13 mouse cellular contexts compared by ENCODE assay signal in genomic region chr5:75578141-75578540, GRCm38 (mm10). TPM values are rescaled to one million over a fixed set of nuclear protein-coding genes. Genes with fewer than 3 reads are reported as not detected.
DNase-seq lines count a peak whose midpoint lies in the region; ATAC-seq and TF ChIP-seq lines count a peak whose summit lies in the region.
"Had no signal": no experiment of that assay in that cellular context is flagged by ENCODE, and none has a peak within 500 bp of the region (broad histone marks: within the 10 kb centered on the region; RNA-seq: fewer than 3 reads in every experiment).

No protein-coding gene starts in this region.

- H3K9me3 ChIP-seq in kidney, postnatal 0 days (replicated peaks; ENCODE audit: low read length) = no peaks in the 10 kb centered on the region
- H3K9me3 ChIP-seq in hindbrain, embryonic 15.5 days = no peaks in the 10 kb centered on the region
- H3K9me3 ChIP-seq in liver, embryonic 15.5 days (replicated peaks) = no peaks in the 10 kb centered on the region
- H3K9me3 ChIP-seq in midbrain, embryonic 16.5 days (replicated peaks; ENCODE audit: control insufficient read depth, low read length, poor library complexity, severe bottlenecking) = no peaks in the 10 kb centered on the region
- H3K9me3 ChIP-seq: embryonic facial prominence, embryonic 15.5 days had no signal

- no peak overlapping the region for H3K27ac ChIP-seq in kidney, postnatal 0 days
- no peak overlapping the region for H3K27ac ChIP-seq in hindbrain, embryonic 15.5 days (replicated peaks)
- H3K27ac ChIP-seq in liver, embryonic 15.5 days (replicated peaks) = no peak overlapping the region; the same call in 1 of the 2 replicates
- H3K27ac ChIP-seq in midbrain, embryonic 16.5 days (ENCODE audit: low read length) = no peak overlapping the region
- H3K27ac ChIP-seq: embryonic facial prominence, embryonic 15.5 days; gastrocnemius, adult 2 months; left cerebral cortex, adult 2 months; macrophage had no signal

- H3K27me3 ChIP-seq in kidney, postnatal 0 days (ENCODE audit: insufficient read depth, low read length) = no peaks in the 10 kb centered on the region
- H3K27me3 ChIP-seq in hindbrain, embryonic 15.5 days = no peaks in the 10 kb centered on the region
- H3K27me3 ChIP-seq in liver, embryonic 15.5 days = peaks cover 41% of the 10 kb centered on the region
- H3K27me3 ChIP-seq in midbrain, embryonic 16.5 days (ENCODE audit: control insufficient read depth, insufficient read depth, low read depth, low read length) = no peaks in the 10 kb centered on the region; the same call in 1 of the 2 replicates

- H3K36me3 ChIP-seq in kidney, postnatal 0 days (ENCODE audit: insufficient read depth, low read length) = no peaks in the 10 kb centered on the region
- no peaks in the 10 kb centered on the region for H3K36me3 ChIP-seq in hindbrain, embryonic 15.5 days
- H3K36me3 ChIP-seq in liver, embryonic 15.5 days (replicated peaks) = no peaks in the 10 kb centered on the region
- H3K36me3 ChIP-seq in midbrain, embryonic 16.5 days (ENCODE audit: control insufficient read depth, insufficient read depth, low read length) = no peaks in the 10 kb centered on the region
- H3K36me3 ChIP-seq: embryonic facial prominence, embryonic 15.5 days had no signal

- no peak for TF ChIP-seq CTCF in kidney, postnatal 0 days (IDR thresholded peaks at IDR 0.05; ENCODE audit: low read depth)

- no peak overlapping the region for H3K4me3 ChIP-seq in kidney, postnatal 0 days (replicated peaks; ENCODE audit: low read depth, low read length)
- peak overlapping the region; percentile 70 for H3K4me3 ChIP-seq in hindbrain, embryonic 15.5 days
- peak overlapping the region; percentile 65 for H3K4me3 ChIP-seq in liver, embryonic 15.5 days (replicated peaks)
- H3K4me3 ChIP-seq in midbrain, embryonic 16.5 days (ENCODE audit: low read depth, low read length) = no peak overlapping the region
- H3K4me3 ChIP-seq: embryonic facial prominence, embryonic 15.5 days; gastrocnemius, adult 2 months; left cerebral cortex, adult 2 months had no signal

- H3K9ac ChIP-seq in kidney, postnatal 0 days (ENCODE audit: low read depth, low read length) = no peak overlapping the region
- no peak overlapping the region for H3K9ac ChIP-seq in hindbrain, embryonic 15.5 days
- H3K9ac ChIP-seq in liver, embryonic 15.5 days = 0 out of 2 replicates have a peak overlapping the region, but pooled peaks have one; percentile 23
- H3K9ac ChIP-seq in midbrain, embryonic 16.5 days (ENCODE audit: low read depth, low read length) = no peak overlapping the region
- H3K9ac ChIP-seq: embryonic facial prominence, embryonic 15.5 days had no signal

- WGBS in kidney, postnatal 0 days = 53% methylated on average over 7 of the region's 7 CpGs
- 71% methylated on average over 7 of the region's 7 CpGs for WGBS in hindbrain, embryonic 15.5 days
- WGBS in liver, embryonic 15.5 days (ENCODE audit: insufficient replicate concordance) = 15% methylated on average over 7 of the region's 7 CpGs
- WGBS in midbrain, embryonic 16.5 days = 77% methylated on average over 7 of the region's 7 CpGs

- H3K4me1 ChIP-seq in kidney, postnatal 0 days (replicated peaks; ENCODE audit: insufficient read depth, low read length) = 0 out of 2 replicates have a peak, but pooled peaks cover 2% of the 10 kb centered on the region
- H3K4me1 ChIP-seq in hindbrain, embryonic 15.5 days (replicated peaks) = peaks cover 30% of the 10 kb centered on the region
- peaks cover 78% of the 10 kb centered on the region for H3K4me1 ChIP-seq in liver, embryonic 15.5 days (replicated peaks)
- peaks cover 21% of the 10 kb centered on the region for H3K4me1 ChIP-seq in midbrain, embryonic 16.5 days (ENCODE audit: control insufficient read depth, insufficient read depth, low read length)

- DNase-seq in kidney, postnatal 0 days (ENCODE audit: low spot score) = peak; percentile 35
- no peak for DNase-seq in kidney, adult 11 months
- no peak for DNase-seq in cerebellum, adult 8-10 months
- DNase-seq: cerebellum, adult 9-10 months; gastrocnemius, adult 2 months; kidney, adult 9 months had no signal

- H3K4me2 ChIP-seq in kidney, postnatal 0 days (ENCODE audit: low read length) = no peak overlapping the region
- peak overlapping the region; percentile 88 for H3K4me2 ChIP-seq in hindbrain, embryonic 15.5 days
- H3K4me2 ChIP-seq in liver, embryonic 15.5 days = peak overlapping the region; percentile 94
- peak overlapping the region; percentile 90 for H3K4me2 ChIP-seq in midbrain, embryonic 16.5 days (ENCODE audit: low read length)
- H3K4me2 ChIP-seq: embryonic facial prominence, embryonic 15.5 days had no signal

- ATAC-seq in kidney, postnatal 0 days (replicated peaks; ENCODE audit: low FRiP score, low read depth) = no peak
- no peak for ATAC-seq in hindbrain, embryonic 15.5 days (ENCODE audit: low FRiP score, low read depth)
- no peak for ATAC-seq in liver, embryonic 15.5 days (ENCODE audit: insufficient read depth)
- ATAC-seq in midbrain, embryonic 16.5 days = no peak
- ATAC-seq in erythroid progenitor cell, adult 5-6 weeks (replicated peaks; ENCODE audit: low FRiP score, poor library complexity, severe bottlenecking) = no peak

RNA-seq across cellular contexts. Expression of gene Kit, which starts 3.4 kb away (rescaled TPM):
- 14.5 and 15.6 TPM in 2 replicates for polyA plus RNA-seq in kidney, postnatal 0 days (2015; fragmentation: Nextera tagmentation; extraction: Ambion mirVana)
- 52.3 and 56.1 TPM in 2 replicates for polyA plus RNA-seq in hindbrain, embryonic 15.5 days (2015; fragmentation: Nextera tagmentation; extraction: Ambion mirVana)
- polyA plus RNA-seq in liver, embryonic 15.5 days (2015; fragmentation: Nextera tagmentation; extraction: Ambion mirVana) = 13.9 and 15.0 TPM in 2 replicates
- polyA plus RNA-seq in midbrain, embryonic 16.5 days (2015; fragmentation: Nextera tagmentation; extraction: Ambion mirVana) = 41.7 and 49.0 TPM in 2 replicates
- total RNA-seq in erythroid progenitor cell, adult 5-6 weeks (2015; ENCODE audit: low replicate concordance) = 25.2 and 26.8 TPM in 2 replicates
- 3.2 and 6.8 TPM in 2 replicates for total RNA-seq in erythroid progenitor cell, adult 5-6 weeks (2017; ENCODE audit: low replicate concordance)

Comparison
In these comparisons a context has a peak if more than half of its experiments do, and no peak if none do; other contexts are left out.
1. H3K4me3 ChIP-seq: peak in hindbrain, embryonic 15.5 days (single experiment) and liver, embryonic 15.5 days (single experiment); none in kidney, postnatal 0 days (single experiment) and midbrain, embryonic 16.5 days (single experiment).